Mouse (Mus musculus): ENCODE data around the gene Bglap3. TPM values are rescaled to one million over a fixed set of nuclear protein-coding genes. Genes with fewer than 3 reads are reported as not detected.

Gene Bglap3
- total and polyA plus RNA-seq, 3 experiments, result 0.16 TPM; not detected in 2

GRCm38 (mm10) chr3:88335436-88336053 lies 37.0 kb downstream of the Bglap3 start:
- no peak for TF ChIP-seq TAL1 (conservative IDR thresholded peaks at IDR 0.05; ENCODE audit: low read depth, low read length)
- TF ChIP-seq GATA2 (IDR thresholded peaks at IDR 0.05; ENCODE audit: borderline replicate concordance, low read depth, low read length), result no peak
- no peak for TF ChIP-seq GATA1 (IDR thresholded peaks at IDR 0.05; ENCODE audit: borderline replicate concordance, low read length)
- peaks cover 48% of the 10 kb centered on the region for H3K4me1 ChIP-seq (ENCODE audit: insufficient read depth, low read depth, low read length)
- H3K4me3 ChIP-seq (ENCODE audit: low read depth, low read length), result peak overlapping the region; percentile 86
- no peak for DNase-seq (ENCODE audit: low spot score)
- no peak for ATAC-seq (ENCODE audit: extremely low read depth, insufficient number of reproducible peaks, low FRiP score, poor library complexity, severe bottlenecking)
- H3K9me3 ChIP-seq (replicated peaks), result no peaks in the 10 kb centered on the region
- H3K36me3 ChIP-seq (replicated peaks), result peaks cover 44% of the 10 kb centered on the region
- no peaks in the 10 kb centered on the region for H3K27me3 ChIP-seq (ENCODE audit: insufficient read depth, low read length)

- Histone ChIP-seq H3K36me3 (replicated peaks) (peaks cover 47% of the 10 kb centered on the region), H3K27me3 (ENCODE audit: insufficient read depth, low read length) (no peaks in the 10 kb centered on the region), H3K4me3 (ENCODE audit: low read depth, low read length) (peak overlapping the region; percentile 86), H3K4me1 (ENCODE audit: insufficient read depth, low read depth, low read length) (peaks cover 46% of the 10 kb centered on the region), H3K9me3 (replicated peaks) (no peaks in the 10 kb centered on the region)
- DNase-seq (ENCODE audit: low spot score) (no peak), ATAC-seq (ENCODE audit: extremely low read depth, insufficient number of reproducible peaks, low FRiP score, poor library complexity, severe bottlenecking) (no peak)
- TF ChIP-seq TAL1 (conservative IDR thresholded peaks at IDR 0.05; ENCODE audit: low read depth, low read length), result no peak
- no peak for TF ChIP-seq POLR2AphosphoS5 (IDR thresholded peaks at IDR 0.05; ENCODE audit: insufficient replicate concordance, low read depth, low read length)
- TF ChIP-seq GATA1 (IDR thresholded peaks at IDR 0.05; ENCODE audit: borderline replicate concordance, low read length), result no peak
- TF ChIP-seq CTCF (IDR thresholded peaks at IDR 0.05; ENCODE audit: low read depth, low read length), result no peak
- TF ChIP-seq GATA2 (IDR thresholded peaks at IDR 0.05; ENCODE audit: borderline replicate concordance, low read depth, low read length), result no peak
Observed at GRCm38 (mm10) chr3:88334902-88335435, 37.6 kb downstream of the Bglap3 start.

GRCm38 (mm10) chr3:88334029-88334658 lies 38.4 kb downstream of the Bglap3 start:
- DNase-seq (ENCODE audit: low spot score), result peak; percentile 25
- peaks cover 44% of the 10 kb centered on the region for H3K4me1 ChIP-seq (ENCODE audit: insufficient read depth, low read depth, low read length)

DNA sequence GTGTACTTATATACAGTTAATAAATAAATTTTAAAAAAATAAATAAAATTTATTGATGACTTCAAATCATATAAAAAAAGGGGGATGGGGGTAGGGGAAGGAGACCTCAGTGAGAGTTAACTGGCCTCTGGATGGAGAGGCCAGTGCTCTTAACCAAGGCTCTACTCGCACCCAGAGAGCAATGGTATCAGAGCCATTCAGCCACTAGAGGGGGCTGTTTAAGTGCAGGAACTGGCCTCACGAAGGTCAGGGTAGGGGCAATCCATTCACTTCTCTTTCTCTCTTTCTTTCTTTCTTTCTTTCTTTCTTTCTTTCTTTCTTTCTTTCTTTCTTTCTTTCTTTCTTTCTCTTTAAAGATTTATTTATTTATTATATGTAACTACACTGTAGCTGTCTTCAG lies 41.3 kb downstream of the Bglap3 start:
- TF ChIP-seq CTCF (IDR thresholded peaks at IDR 0.05; ENCODE audit: low read depth, low read length) (peak; percentile 38), TAL1 (conservative IDR thresholded peaks at IDR 0.05; ENCODE audit: low read depth, low read length) (no peak)
- Histone ChIP-seq H3K4me3 (ENCODE audit: low read depth, low read length) (no peak overlapping the region), H3K36me3 (replicated peaks) (peaks cover 68% of the 10 kb centered on the region), H3K9me3 (replicated peaks) (no peaks in the 10 kb centered on the region), H3K27me3 (ENCODE audit: insufficient read depth, low read length) (no peaks in the 10 kb centered on the region), H3K4me1 (ENCODE audit: insufficient read depth, low read depth, low read length) (peaks cover 37% of the 10 kb centered on the region)
- ATAC-seq (ENCODE audit: extremely low read depth, insufficient number of reproducible peaks, low FRiP score, poor library complexity, severe bottlenecking) (no peak), DNase-seq (ENCODE audit: low spot score) (peak; percentile 62)

More at GRCm38 (mm10) chr3:88334029-88334658, 38.4 kb downstream of the Bglap3 start:
- Histone ChIP-seq H3K36me3 (replicated peaks) (peaks cover 51% of the 10 kb centered on the region), H3K27me3 (ENCODE audit: insufficient read depth, low read length) (no peaks in the 10 kb centered on the region), H3K4me3 (ENCODE audit: low read depth, low read length) (peak overlapping the region; percentile 4; the same call in 1 of the 2 replicates), H3K9me3 (replicated peaks) (no peaks in the 10 kb centered on the region)
- no peak for TF ChIP-seq GATA1 (IDR thresholded peaks at IDR 0.05; ENCODE audit: borderline replicate concordance, low read length)
- no peak for TF ChIP-seq TAL1 (conservative IDR thresholded peaks at IDR 0.05; ENCODE audit: low read depth, low read length)
- TF ChIP-seq POLR2AphosphoS5 (IDR thresholded peaks at IDR 0.05; ENCODE audit: insufficient replicate concordance, low read depth, low read length), result no peak
- TF ChIP-seq CTCF (IDR thresholded peaks at IDR 0.05; ENCODE audit: low read depth, low read length), result no peak
- TF ChIP-seq GATA2 (IDR thresholded peaks at IDR 0.05; ENCODE audit: borderline replicate concordance, low read depth, low read length), result no peak
- ATAC-seq (ENCODE audit: extremely low read depth, insufficient number of reproducible peaks, low FRiP score, poor library complexity, severe bottlenecking), result no peak

- ATAC-seq (ENCODE audit: extremely low read depth, insufficient number of reproducible peaks, low FRiP score, poor library complexity, severe bottlenecking) (no peak), DNase-seq (ENCODE audit: low spot score) (no peak)
- peaks cover 41% of the 10 kb centered on the region for H3K4me1 ChIP-seq (ENCODE audit: insufficient read depth, low read depth, low read length)
- no peaks in the 10 kb centered on the region for H3K9me3 ChIP-seq (replicated peaks)
- H3K4me3 ChIP-seq (ENCODE audit: low read depth, low read length), result no peak overlapping the region
- no peaks in the 10 kb centered on the region for H3K27me3 ChIP-seq (ENCODE audit: insufficient read depth, low read length)
- peaks cover 72% of the 10 kb centered on the region for H3K36me3 ChIP-seq (replicated peaks)
- TF ChIP-seq CTCF (IDR thresholded peaks at IDR 0.05; ENCODE audit: low read depth, low read length) (no peak), GATA2 (IDR thresholded peaks at IDR 0.05; ENCODE audit: borderline replicate concordance, low read depth, low read length) (no peak), TAL1 (conservative IDR thresholded peaks at IDR 0.05; ENCODE audit: low read depth, low read length) (no peak), GATA1 (IDR thresholded peaks at IDR 0.05; ENCODE audit: borderline replicate concordance, low read length) (no peak)
Observed at GRCm38 (mm10) chr3:88328956-88329355, 43.6 kb downstream of the Bglap3 start.

DNA sequence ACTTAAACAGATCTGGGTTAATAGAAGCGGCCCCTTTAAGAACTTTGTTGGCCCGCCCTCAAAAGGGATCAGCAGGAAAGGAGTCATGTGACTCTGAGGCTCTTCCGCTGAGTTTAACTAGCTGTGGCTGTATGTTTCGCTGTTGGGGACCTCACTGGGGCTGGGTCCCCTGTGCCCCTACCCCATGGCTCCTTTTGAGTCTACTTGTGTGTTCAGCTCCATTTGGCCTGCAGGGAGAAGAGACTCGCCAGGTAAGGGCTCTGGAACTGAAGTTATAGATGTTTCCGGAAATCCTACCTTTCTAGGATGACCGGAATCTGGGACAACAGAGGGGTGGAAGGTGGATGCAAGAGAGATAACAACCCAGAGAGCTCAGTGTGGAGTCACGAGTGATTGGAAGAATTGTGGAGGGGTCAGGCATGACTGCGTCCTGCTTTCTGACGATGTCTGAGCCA lies 47.6 kb downstream of the Bglap3 start, which contains the start of gene Glmp:
Gene Glmp, plus strand, starts transcription at position 73 of the 455 bp plus-strand sequence.
- TF ChIP-seq GATA1 (IDR thresholded peaks at IDR 0.05; ENCODE audit: borderline replicate concordance, low read length) (no peak), TAL1 (conservative IDR thresholded peaks at IDR 0.05; ENCODE audit: low read depth, low read length) (no peak), GATA2 (IDR thresholded peaks at IDR 0.05; ENCODE audit: borderline replicate concordance, low read depth, low read length) (no peak)
- DNase-seq (ENCODE audit: low spot score) (peak; percentile 78), ATAC-seq (ENCODE audit: extremely low read depth, insufficient number of reproducible peaks, low FRiP score, poor library complexity, severe bottlenecking) (peak; percentile 72)
- peak within 1 kb of the TSS; percentile 71 for H3K4me3 ChIP-seq (ENCODE audit: low read depth, low read length)
- no peaks in the 10 kb centered on the region for H3K27me3 ChIP-seq (ENCODE audit: insufficient read depth, low read length)
- H3K36me3 ChIP-seq (replicated peaks), result peaks cover 85% of the 10 kb centered on the region
- no peaks in the 10 kb centered on the region for H3K9me3 ChIP-seq (replicated peaks)
- H3K4me1 ChIP-seq (ENCODE audit: insufficient read depth, low read depth, low read length), result peaks cover 32% of the 10 kb centered on the region

Other genes with a start within 250 kb of the Bglap3 start
Only the 20 nearest of the 21 such genes appear.
- gene Mef2d, start 230.4 kb downstream of the Bglap3 start, total RNA-seq (2014; fragmentation: Nextera tagmentation), result 125 and 128 TPM in 2 replicates
- gene Mef2d, start 230.4 kb downstream of the Bglap3 start, total RNA-seq (2017), result 15.4 and 17.0 TPM in 2 replicates
- gene Mef2d, start 230.4 kb downstream of the Bglap3 start, polyA plus RNA-seq (2012), result 133 and 141 TPM in 2 replicates
- gene Rhbg, start 118.0 kb downstream of the Bglap3 start, total RNA-seq (2014; fragmentation: Nextera tagmentation), result not detected in 2 replicates
- not detected in 2 replicates for gene Rhbg, start 118.0 kb downstream of the Bglap3 start, total RNA-seq (2017)
- not detected in 2 replicates for gene Rhbg, start 118.0 kb downstream of the Bglap3 start, polyA plus RNA-seq (2012)
- gene Gm38392, start 85.5 kb downstream of the Bglap3 start, total RNA-seq (2014; fragmentation: Nextera tagmentation), result not detected in 2 replicates
- gene Gm38392, start 85.5 kb downstream of the Bglap3 start, total RNA-seq (2017), result not detected in 2 replicates
- not detected in 2 replicates for gene Gm38392, start 85.5 kb downstream of the Bglap3 start, polyA plus RNA-seq (2012)
- 11.5 and 17.6 TPM in 2 replicates for gene Tsacc, start 75.7 kb downstream of the Bglap3 start, total RNA-seq (2014; fragmentation: Nextera tagmentation)
- gene Tsacc, start 75.7 kb downstream of the Bglap3 start, total RNA-seq (2017), result 6.3 and 13.9 TPM in 2 replicates
- 0.74 and 1.1 TPM in 2 replicates for gene Tsacc, start 75.7 kb downstream of the Bglap3 start, polyA plus RNA-seq (2012)
- 213 and 234 TPM in 2 replicates for gene Cct3, start 75.6 kb downstream of the Bglap3 start, total RNA-seq (2014; fragmentation: Nextera tagmentation)
- gene Cct3, start 75.6 kb downstream of the Bglap3 start, total RNA-seq (2017), result 292 and 314 TPM in 2 replicates
- 27.9 and 28.7 TPM in 2 replicates for gene Cct3, start 75.6 kb downstream of the Bglap3 start, polyA plus RNA-seq (2012)
- gene Glmp, start 47.7 kb downstream of the Bglap3 start, total RNA-seq (2014; fragmentation: Nextera tagmentation), result 119 and 123 TPM in 2 replicates
- gene Glmp, start 47.7 kb downstream of the Bglap3 start, total RNA-seq (2017), result 65.7 and 89.1 TPM in 2 replicates
- gene Glmp, start 47.7 kb downstream of the Bglap3 start, polyA plus RNA-seq (2012), result 31.4 and 67.5 TPM in 2 replicates
- 3.8 and 8.1 TPM in 2 replicates for gene Tmem79, start 36.6 kb downstream of the Bglap3 start, total RNA-seq (2014; fragmentation: Nextera tagmentation)
- gene Tmem79, start 36.6 kb downstream of the Bglap3 start, total RNA-seq (2017), result 1.1 and 1.6 TPM in 2 replicates
- 1.3 and 2.7 TPM in 2 replicates for gene Tmem79, start 36.6 kb downstream of the Bglap3 start, polyA plus RNA-seq (2012)
- gene Smg5, start 36.5 kb downstream of the Bglap3 start, total RNA-seq (2014; fragmentation: Nextera tagmentation), result 47.5 and 59.3 TPM in 2 replicates
- 53.9 and 57.6 TPM in 2 replicates for gene Smg5, start 36.5 kb downstream of the Bglap3 start, total RNA-seq (2017)
- gene Smg5, start 36.5 kb downstream of the Bglap3 start, polyA plus RNA-seq (2012), result 56.8 and 78.5 TPM in 2 replicates
- gene Paqr6, start 8.2 kb downstream of the Bglap3 start, total RNA-seq (2014; fragmentation: Nextera tagmentation), result not detected in 2 replicates
- 0.12 and 0.38 TPM in 2 replicates for gene Paqr6, start 8.2 kb downstream of the Bglap3 start, total RNA-seq (2017)
- not detected in 2 replicates for gene Paqr6, start 8.2 kb downstream of the Bglap3 start, polyA plus RNA-seq (2012)
- not detected in 2 replicates for gene Bglap2, start 6.0 kb upstream of the Bglap3 start, total RNA-seq (2014; fragmentation: Nextera tagmentation)
- not detected in 2 replicates for gene Bglap2, start 6.0 kb upstream of the Bglap3 start, total RNA-seq (2017)
- gene Bglap2, start 6.0 kb upstream of the Bglap3 start, polyA plus RNA-seq (2012), result not detected in 2 replicates
- not detected in 2 replicates for gene Bglap, start 11.7 kb upstream of the Bglap3 start, total RNA-seq (2014; fragmentation: Nextera tagmentation)
- not detected in 2 replicates for gene Bglap, start 11.7 kb upstream of the Bglap3 start, total RNA-seq (2017)
- not detected in 2 replicates for gene Bglap, start 11.7 kb upstream of the Bglap3 start, polyA plus RNA-seq (2012)
- gene Pmf1, start 37.6 kb upstream of the Bglap3 start, total RNA-seq (2014; fragmentation: Nextera tagmentation), result 273 and 301 TPM in 2 replicates
- 110 and 117 TPM in 2 replicates for gene Pmf1, start 37.6 kb upstream of the Bglap3 start, total RNA-seq (2017)
- 254 and 283 TPM in 2 replicates for gene Pmf1, start 37.6 kb upstream of the Bglap3 start, polyA plus RNA-seq (2012)
- gene Slc25a44, start 52.4 kb upstream of the Bglap3 start, total RNA-seq (2014; fragmentation: Nextera tagmentation), result 62.0 and 62.3 TPM in 2 replicates
- gene Slc25a44, start 52.4 kb upstream of the Bglap3 start, total RNA-seq (2017), result 50.3 and 50.9 TPM in 2 replicates
- gene Slc25a44, start 52.4 kb upstream of the Bglap3 start, polyA plus RNA-seq (2012), result 17.4 and 23.0 TPM in 2 replicates
- 1.1 TPM in 1 of 2 replicates, not detected in the other for gene Sema4a, start 88.4 kb upstream of the Bglap3 start, total RNA-seq (2014; fragmentation: Nextera tagmentation)
- 0.23 and 0.66 TPM in 2 replicates for gene Sema4a, start 88.4 kb upstream of the Bglap3 start, total RNA-seq (2017)
- 1.3 and 1.7 TPM in 2 replicates for gene Sema4a, start 88.4 kb upstream of the Bglap3 start, polyA plus RNA-seq (2012)
- gene Lmna, start 137.2 kb upstream of the Bglap3 start, total RNA-seq (2014; fragmentation: Nextera tagmentation), result 69.3 and 72.1 TPM in 2 replicates
- gene Lmna, start 137.2 kb upstream of the Bglap3 start, total RNA-seq (2017), result 96.4 and 98.2 TPM in 2 replicates
- gene Lmna, start 137.2 kb upstream of the Bglap3 start, polyA plus RNA-seq (2012), result 336 and 381 TPM in 2 replicates
- gene Mex3a, start 159.7 kb upstream of the Bglap3 start, total RNA-seq (2014; fragmentation: Nextera tagmentation), result 6.2 and 8.2 TPM in 2 replicates
- gene Mex3a, start 159.7 kb upstream of the Bglap3 start, total RNA-seq (2017), result 1.7 and 2.0 TPM in 2 replicates
- gene Mex3a, start 159.7 kb upstream of the Bglap3 start, polyA plus RNA-seq (2012), result 9.0 and 9.6 TPM in 2 replicates
- gene Rab25, start 175.6 kb upstream of the Bglap3 start, total RNA-seq (2014; fragmentation: Nextera tagmentation), result 1.6 and 4.5 TPM in 2 replicates
- 0.35 TPM in 1 of 2 replicates, not detected in the other for gene Rab25, start 175.6 kb upstream of the Bglap3 start, total RNA-seq (2017)
- 0.67 and 0.88 TPM in 2 replicates for gene Rab25, start 175.6 kb upstream of the Bglap3 start, polyA plus RNA-seq (2012)
- 44.7 and 64.5 TPM in 2 replicates for gene Lamtor2, start 180.3 kb upstream of the Bglap3 start, total RNA-seq (2014; fragmentation: Nextera tagmentation)
- gene Lamtor2, start 180.3 kb upstream of the Bglap3 start, total RNA-seq (2017), result 97.5 and 98.0 TPM in 2 replicates
- 96.1 and 182 TPM in 2 replicates for gene Lamtor2, start 180.3 kb upstream of the Bglap3 start, polyA plus RNA-seq (2012)
- gene Ubqln4, start 181.0 kb upstream of the Bglap3 start, total RNA-seq (2014; fragmentation: Nextera tagmentation), result 63.4 and 67.4 TPM in 2 replicates
- 39.6 and 40.6 TPM in 2 replicates for gene Ubqln4, start 181.0 kb upstream of the Bglap3 start, total RNA-seq (2017)
- gene Ubqln4, start 181.0 kb upstream of the Bglap3 start, polyA plus RNA-seq (2012), result 73.7 and 81.2 TPM in 2 replicates
- gene Ssr2, start 203.1 kb upstream of the Bglap3 start, total RNA-seq (2014; fragmentation: Nextera tagmentation), result 269 and 289 TPM in 2 replicates
- 132 and 134 TPM in 2 replicates for gene Ssr2, start 203.1 kb upstream of the Bglap3 start, total RNA-seq (2017)
- 123 and 280 TPM in 2 replicates for gene Ssr2, start 203.1 kb upstream of the Bglap3 start, polyA plus RNA-seq (2012)

All from G1E (cell line).